Mouse (Mus musculus) adrenal gland, adult (tissue): ENCODE measurements around the gene Best1.

Source experiments
- DNase-seq, 2 experiments: peaks; one replicate each; pipeline ENCODE4 v3.0.0; 2022 to 2023; ENCODE audit warnings: low spot score in 1 of 2; ENCODE audit not compliant: inconsistent age in 2 of 2

Gene Best1

GRCm38 (mm10) chr19:10001206-10001969, at the start of gene Best1, which contains the start of gene Rab3il1:
Best1 (minus strand) TSS chr19:10001633.
Rab3il1 (plus strand) TSS chr19:10001669.
- DNase-seq: no peak

GRCm38 (mm10) chr19:10050438-10050837, 49.0 kb upstream of the Best1 start:
- no peak for DNase-seq

- DNase-seq: peak in 1 of 2 experiments; percentile 66
Observed at GRCm38 (mm10) chr19:10049533-10049932, 48.1 kb upstream of the Best1 start.

- no peak for DNase-seq
Observed at GRCm38 (mm10) chr19:10046983-10047382, 45.5 kb upstream of the Best1 start.

GRCm38 (mm10) chr19:10046346-10046745, 44.9 kb upstream of the Best1 start:
- no peak for DNase-seq

- DNase-seq: no peak
Observed at GRCm38 (mm10) chr19:10045707-10046106, 44.3 kb upstream of the Best1 start.

GRCm38 (mm10) chr19:10043643-10044042, 42.2 kb upstream of the Best1 start:
- peak; percentile 43 to 68 for DNase-seq

GRCm38 (mm10) chr19:10042816-10043215, 41.4 kb upstream of the Best1 start:
- DNase-seq: no peak

GRCm38 (mm10) chr19:10042232-10042631, 40.8 kb upstream of the Best1 start:
- DNase-seq: peak in 1 of 2 experiments; percentile 61

- peak; percentile 88 to 89 for DNase-seq
Observed at GRCm38 (mm10) chr19:10041388-10042148, 40.1 kb upstream of the Best1 start, which contains the start of gene Fads3. Fads3 (plus strand) TSS chr19:10041569.

GRCm38 (mm10) chr19:10040866-10041387, 39.5 kb upstream of the Best1 start:
- no peak for DNase-seq

- peak in 1 of 2 experiments; percentile 66 for DNase-seq
Observed at GRCm38 (mm10) chr19:10039615-10040014, 38.2 kb upstream of the Best1 start.

- peak in 1 of 2 experiments; percentile 58 for DNase-seq
Observed at GRCm38 (mm10) chr19:10038910-10039309, 37.5 kb upstream of the Best1 start.

- no peak for DNase-seq
Observed at GRCm38 (mm10) chr19:10038364-10038763, 36.9 kb upstream of the Best1 start.

- DNase-seq: no peak
Observed at GRCm38 (mm10) chr19:10037534-10037933, 36.1 kb upstream of the Best1 start.

GRCm38 (mm10) chr19:10034785-10035447, 33.5 kb upstream of the Best1 start:
- peak; percentile 79 to 96 for DNase-seq

GRCm38 (mm10) chr19:10034356-10034755, 32.9 kb upstream of the Best1 start:
- DNase-seq: peak in 1 of 2 experiments; percentile 50

GRCm38 (mm10) chr19:10033211-10033973, 32.0 kb upstream of the Best1 start:
- DNase-seq: peak; percentile 65 to 89

GRCm38 (mm10) chr19:10029746-10030145, 28.3 kb upstream of the Best1 start:
- DNase-seq: no peak

GRCm38 (mm10) chr19:10025169-10025875, 23.9 kb upstream of the Best1 start:
- peak; percentile 86 to 96 for DNase-seq
